Mouse (Mus musculus) lung, postnatal 0 days (tissue): ENCODE measurements around the gene Tspan13.

Experiments used
- CTCF ChIP-seq: IDR thresholded peaks from 2 replicates; pipeline ENCODE4 v1.5.1; 2016; ENCODE audit warnings: antibody characterized with exemption, mild to moderate bottlenecking
- EP300 ChIP-seq: IDR thresholded peaks from 2 replicates; pipeline ENCODE4 v1.6.1; 2016; ENCODE audit warnings: antibody characterized with exemption, mild to moderate bottlenecking, control low read depth

GRCm38 (mm10) chr12:36019572-36019971 is 22.7 kb downstream of the Tspan13 start:
- TF ChIP-seq CTCF (no peak), EP300 (no peak)
